Mouse (Mus musculus): ENCODE results near the gene Olfr95. TPM values are rescaled to one million over a fixed set of nuclear protein-coding genes. Genes with fewer than 3 reads are reported as not detected.

The Olfr95 gene
- total RNA-seq, 2 experiments from 2014 or later, result not detected

Other genes with a start within 250 kb of the Olfr95 start
- under 1 TPM; 0.49 to 0.61 TPM for gene 2410137M14Rik, start 231.9 kb downstream of the Olfr95 start, total RNA-seq (2021)
- not detected for gene H2-M5, start 223.6 kb downstream of the Olfr95 start, total RNA-seq (2021)
- gene Zfp57, start 212.0 kb downstream of the Olfr95 start, total RNA-seq (2021), result 1 to 10 TPM; 1.6 to 2.9 TPM
- not detected for gene Mog, start 189.7 kb downstream of the Olfr95 start, total RNA-seq (2021)
- 1 to 10 TPM; 6.9 to 7.4 TPM for gene Gabbr1, start 167.2 kb downstream of the Olfr95 start, total RNA-seq (2021)
- not detected for gene Olfr90, start 124.6 kb downstream of the Olfr95 start, total RNA-seq (2021)
- not detected for gene Olfr91, start 114.8 kb downstream of the Olfr95 start, total RNA-seq (2021)
- gene Olfr92, start 93.0 kb downstream of the Olfr95 start, total RNA-seq (2021), result not detected
- not detected for gene Olfr93, start 51.6 kb downstream of the Olfr95 start, total RNA-seq (2021)
- not detected for gene Ubd, start 19.2 kb downstream of the Olfr95 start, total RNA-seq (2021)
- not detected for gene Olfr94, start 12.1 kb downstream of the Olfr95 start, total RNA-seq (2021)
- not detected for gene Olfr96, start 7.0 kb upstream of the Olfr95 start, total RNA-seq (2021)
- gene Olfr97, start 24.2 kb upstream of the Olfr95 start, total RNA-seq (2021), result not detected
- not detected for gene Olfr98, start 50.6 kb upstream of the Olfr95 start, total RNA-seq (2021)
- 1 to 10 TPM; 3.0 to 3.2 TPM for gene H2-M3, start 57.1 kb upstream of the Olfr95 start, total RNA-seq (2021)
- gene Olfr99, start 70.3 kb upstream of the Olfr95 start, total RNA-seq (2021), result not detected
- gene Olfr101, start 91.2 kb upstream of the Olfr95 start, total RNA-seq (2021), result not detected
- gene Olfr102, start 103.9 kb upstream of the Olfr95 start, total RNA-seq (2021), result not detected
- gene Olfr103, start 126.6 kb upstream of the Olfr95 start, total RNA-seq (2021), result not detected
- not detected for gene Olfr104-ps, start 146.5 kb upstream of the Olfr95 start, total RNA-seq (2021)
- not detected for gene Olfr105-ps, start 165.9 kb upstream of the Olfr95 start, total RNA-seq (2021)
- gene Olfr106-ps, start 177.3 kb upstream of the Olfr95 start, total RNA-seq (2021), result not detected
- gene Olfr107, start 186.1 kb upstream of the Olfr95 start, total RNA-seq (2021), result not detected
- gene Olfr108, start 232.4 kb upstream of the Olfr95 start, total RNA-seq (2021), result not detected
- gene Olfr109, start 245.8 kb upstream of the Olfr95 start, total RNA-seq (2021), result not detected

Measured in heart, postnatal 25 days (tissue).